Mouse (Mus musculus) megakaryocyte, adult 5-6 weeks (primary cell): ENCODE measurements around the gene Crebl2. TPM values are rescaled to one million over a fixed set of nuclear protein-coding genes. Genes with fewer than 3 reads are reported as not detected.

Experiments
- ATAC-seq: 2 replicates; pipeline ENCODE4 v1.8.0; 2016; ENCODE audit warnings: mild to moderate bottlenecking, inconsistent platforms; ENCODE audit not compliant: poor library complexity, severe bottlenecking
- total RNA-seq, 2 experiments: library from RNA; stranded (forward) in 1 of 2; stranded (reverse) in 1 of 2; fragments of 153-499, 151-499 nt in 1 of 2; fragments of 221-1000, 200-1000 nt in 1 of 2; gene quantifications; 2 replicates each; pipeline versions ENCODE4 v1.2.3 to v1.2.4; 2015 to 2017

Gene Crebl2
- total RNA-seq, 2 experiments from 2014 or later: 4.5 to 6.8 TPM

DNA sequence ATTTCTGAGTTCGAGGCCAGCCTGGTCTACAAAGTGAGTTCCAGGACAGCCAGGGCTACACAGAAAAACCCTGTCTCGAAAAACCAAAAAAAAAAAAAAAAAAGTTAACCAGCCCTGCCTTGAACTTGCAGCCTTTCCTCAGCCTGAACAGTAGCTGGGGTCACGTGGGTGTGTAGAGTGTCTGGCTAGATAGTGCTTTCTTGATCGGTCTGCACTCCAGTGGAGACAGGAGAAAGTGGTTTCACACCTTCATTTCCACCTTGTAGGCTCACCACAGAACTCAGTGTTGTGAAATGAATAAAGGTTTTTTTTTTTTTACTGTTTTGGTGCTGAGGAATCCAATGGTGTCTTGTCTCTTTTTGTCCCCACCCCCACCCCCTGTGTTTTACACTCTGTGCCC, 73.4 kb downstream of the Crebl2 start:
- peak; percentile 34 for ATAC-seq

DNA sequence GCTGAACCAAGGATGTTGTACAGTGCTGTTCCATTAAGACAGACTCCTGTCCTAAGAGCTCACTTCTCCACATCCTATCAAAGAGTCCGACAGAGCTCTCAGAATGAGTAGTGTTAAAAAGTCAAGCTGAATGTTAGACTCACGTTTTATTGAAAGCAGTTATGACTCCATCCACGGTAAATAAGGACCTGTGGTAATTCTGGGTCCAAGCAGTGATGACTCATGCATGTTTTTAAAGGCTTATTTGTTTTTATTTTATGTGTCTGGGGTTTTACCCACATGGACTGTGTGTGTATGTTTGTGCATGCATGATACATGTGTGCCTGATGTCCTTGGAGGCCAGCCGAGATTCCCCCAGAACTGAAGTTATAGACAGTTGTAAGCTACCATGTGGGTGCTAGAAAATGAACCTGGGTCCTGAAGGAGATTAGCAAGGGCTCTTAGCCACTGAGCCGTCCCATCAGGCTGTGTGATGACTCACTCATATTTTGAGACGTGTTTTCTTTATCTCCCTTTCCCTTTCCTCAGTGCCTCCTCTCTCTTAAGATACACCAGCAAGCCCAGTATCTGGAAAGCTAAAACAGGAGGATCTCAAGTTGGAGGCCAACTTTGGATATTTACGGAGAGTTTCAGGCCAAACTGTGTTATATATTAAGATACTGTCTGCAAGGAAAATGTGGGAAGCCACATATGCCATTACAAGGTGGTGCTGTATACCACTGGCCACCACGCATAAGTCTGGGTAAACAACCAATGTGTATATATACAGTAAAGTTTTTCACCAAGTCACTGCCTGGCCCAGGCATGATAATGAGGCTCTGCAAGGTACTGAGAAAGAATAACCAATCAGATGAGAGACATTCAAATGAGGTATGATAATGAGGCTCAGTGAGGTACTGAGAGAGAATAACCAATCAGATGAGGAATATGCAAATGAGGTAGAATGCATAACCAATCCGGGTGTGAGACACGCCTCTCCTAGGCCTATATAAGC, 74.2 kb downstream of the Crebl2 start:
- ATAC-seq: no peak

GRCm38 (mm10) chr6:134905811-134906210, 75.9 kb downstream of the Crebl2 start:
- no peak for ATAC-seq

Other genes starting within 250 kb of the Crebl2 start
- 1.6 and 4.0 TPM in 2 replicates for gene Mansc1, start 197.7 kb upstream of the Crebl2 start, total RNA-seq (2015)
- 0.81 and 1.5 TPM in 2 replicates for gene Mansc1, start 197.7 kb upstream of the Crebl2 start, total RNA-seq (2017)
- gene Borcs5, start 190.6 kb upstream of the Crebl2 start, total RNA-seq (2015): 13.9 and 15.3 TPM in 2 replicates
- 11.6 and 15.5 TPM in 2 replicates for gene Borcs5, start 190.6 kb upstream of the Crebl2 start, total RNA-seq (2017)
- 1.3 and 1.8 TPM in 2 replicates for gene Dusp16, start 37.5 kb upstream of the Crebl2 start, total RNA-seq (2015)
- gene Dusp16, start 37.5 kb upstream of the Crebl2 start, total RNA-seq (2017): 1.2 and 1.4 TPM in 2 replicates
- gene Gpr19, start 68.4 kb downstream of the Crebl2 start, total RNA-seq (2015): 7.4 and 9.8 TPM in 2 replicates
- 7.7 and 11.0 TPM in 2 replicates for gene Gpr19, start 68.4 kb downstream of the Crebl2 start, total RNA-seq (2017)
- gene Cdkn1b, start 90.2 kb downstream of the Crebl2 start, total RNA-seq (2015): 44.0 and 52.2 TPM in 2 replicates
- 92.3 and 104 TPM in 2 replicates for gene Cdkn1b, start 90.2 kb downstream of the Crebl2 start, total RNA-seq (2017)
- 0.21 and 0.89 TPM in 2 replicates for gene Apold1, start 151.6 kb downstream of the Crebl2 start, total RNA-seq (2015)
- gene Apold1, start 151.6 kb downstream of the Crebl2 start, total RNA-seq (2017): 0.40 and 0.49 TPM in 2 replicates
- 43.4 and 50.3 TPM in 2 replicates for gene Ddx47, start 181.5 kb downstream of the Crebl2 start, total RNA-seq (2015)
- gene Ddx47, start 181.5 kb downstream of the Crebl2 start, total RNA-seq (2017): 62.6 and 74.5 TPM in 2 replicates
- gene Gprc5a, start 235.5 kb downstream of the Crebl2 start, total RNA-seq (2015): 0.16 and 0.56 TPM in 2 replicates
- 0.22 TPM in 1 of 2 replicates, not detected in the other for gene Gprc5a, start 235.5 kb downstream of the Crebl2 start, total RNA-seq (2017)